Mouse (Mus musculus): ENCODE results near the gene Ankrd11.

DNA sequence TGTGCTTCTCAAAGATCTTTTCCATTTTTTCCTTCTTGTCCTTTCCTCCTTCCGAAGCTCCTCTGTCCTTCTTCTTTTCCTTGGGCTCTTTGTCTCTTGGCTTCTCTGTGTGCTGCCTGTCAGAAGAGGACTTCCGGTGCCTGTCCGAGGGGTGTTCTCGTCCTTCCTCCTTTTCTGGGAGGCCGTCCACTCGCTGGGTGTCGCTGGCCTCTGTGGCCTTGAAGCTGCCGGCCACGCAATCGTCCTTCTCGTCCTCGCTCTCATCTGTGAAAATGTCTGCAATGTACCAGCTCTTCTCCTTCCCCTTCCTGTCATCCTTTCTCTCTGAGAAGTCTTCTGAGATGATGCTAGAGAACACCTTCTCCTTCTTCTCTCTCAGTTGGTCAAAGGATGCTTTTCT, 148.6 kb downstream of the Ankrd11 start:
- TF ChIP-seq CTCF (IDR thresholded peaks at IDR 0.05; ENCODE audit: control insufficient read depth, insufficient read depth, insufficient replicate concordance, low read depth, low read length) = no peak
- no peak for TF ChIP-seq POLR2A (IDR thresholded peaks at IDR 0.05; ENCODE audit: control insufficient read depth, low read depth, low read length)
